Mouse (Mus musculus): ENCODE results near the gene Kremen1. TPM values are rescaled to one million over a fixed set of nuclear protein-coding genes. Genes with fewer than 3 reads are reported as not detected.
A peak's percentile ranks its signal among the peaks of the same experiment; 100 is the strongest.

Gene Kremen1
- total RNA-seq, 2 experiments from 2014 or later = 82.3 to 83.3 TPM

- no peak for DNase-seq
Measured at GRCm38 (mm10) chr11:5269846-5270461, 8.6 kb upstream of the Kremen1 start.

DNA sequence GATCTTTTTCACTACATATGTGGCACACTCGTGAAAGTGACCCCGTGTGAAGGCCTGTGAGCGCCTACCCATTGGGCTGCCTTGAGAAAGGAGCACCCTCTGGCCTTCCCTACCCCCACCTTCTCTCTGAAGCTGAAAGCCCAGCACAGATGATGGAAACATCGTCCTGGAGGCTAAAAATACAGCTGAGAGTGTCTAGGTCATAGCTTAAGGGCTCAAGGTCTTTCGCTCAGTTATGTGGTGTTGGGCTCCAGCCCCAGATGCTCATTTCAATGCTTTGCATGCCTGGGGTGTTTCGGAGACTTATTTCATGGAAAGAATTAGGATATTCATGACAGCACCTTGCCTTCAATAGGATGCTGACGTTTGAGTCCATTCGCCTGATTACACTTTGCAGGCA is 4.4 kb upstream of the Kremen1 start:
- peak in 1 of 2 experiments; percentile 55 for DNase-seq

- DNase-seq = no peak
Measured at GRCm38 (mm10) chr11:5263078-5263730, 1.8 kb upstream of the Kremen1 start.

- DNase-seq = peak; percentile 53 to 73
Measured at GRCm38 (mm10) chr11:5260942-5261459, 357 bp downstream of the Kremen1 start.

DNA sequence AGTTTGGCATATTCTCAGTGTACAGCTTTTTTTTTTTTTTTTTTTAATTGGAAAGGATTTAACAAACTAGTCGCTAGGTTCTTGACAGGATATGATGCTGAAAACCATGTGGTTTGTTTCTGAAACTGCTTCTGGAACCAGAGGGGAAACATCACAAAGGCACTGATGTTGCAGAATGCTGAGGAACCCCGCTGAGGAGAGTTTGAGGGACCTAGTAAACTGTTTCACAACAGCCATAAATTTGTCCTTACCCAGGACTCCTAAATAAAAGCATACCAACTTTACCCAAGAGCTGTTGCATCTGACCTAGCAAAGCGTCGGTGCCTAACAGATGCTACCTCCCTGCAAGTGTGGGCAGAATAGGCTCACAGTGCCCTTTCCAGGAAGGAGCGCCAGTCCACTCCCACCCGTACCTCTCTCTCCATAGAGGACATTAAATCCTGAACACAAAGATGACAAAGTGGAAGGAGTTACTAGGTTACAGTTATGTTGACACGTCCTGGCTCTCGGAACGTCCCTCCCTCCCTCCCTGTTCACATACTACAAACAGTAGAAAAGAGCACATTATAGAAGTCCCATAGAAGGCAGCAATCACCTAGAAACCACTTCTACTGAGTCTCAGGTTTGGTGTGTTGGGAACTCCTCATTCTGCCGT is 1.3 kb downstream of the Kremen1 start:
- DNase-seq = no peak

GRCm38 (mm10) chr11:5258036-5258435 is 3.3 kb downstream of the Kremen1 start:
- DNase-seq = no peak

- no peak for DNase-seq
Measured at GRCm38 (mm10) chr11:5257151-5257862, 4.1 kb downstream of the Kremen1 start.

DNA sequence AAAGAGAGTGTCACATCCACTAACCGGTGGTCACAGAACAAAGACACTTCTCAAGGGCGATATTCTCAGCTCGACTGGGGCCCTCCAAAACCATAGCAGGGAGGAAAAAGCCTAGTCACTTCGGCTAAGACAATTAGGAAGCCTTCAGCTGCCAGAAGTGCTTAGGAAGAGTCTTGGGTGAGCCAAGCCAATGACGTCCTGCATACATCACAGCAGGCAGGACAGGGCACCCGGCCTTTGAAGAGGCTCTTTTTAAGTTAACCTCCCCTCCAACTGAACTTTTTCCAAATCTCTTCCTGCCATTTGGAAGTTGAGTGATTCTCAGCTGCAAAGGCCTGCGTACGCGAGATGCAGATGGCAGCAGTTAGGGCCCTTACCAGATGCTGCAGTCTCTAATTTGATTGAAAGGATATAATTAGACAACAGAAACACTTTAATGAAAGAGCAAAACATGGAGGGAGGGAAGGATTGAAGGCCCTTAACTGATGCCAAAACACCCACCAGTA is 5.8 kb downstream of the Kremen1 start:
- no peak for DNase-seq

DNA sequence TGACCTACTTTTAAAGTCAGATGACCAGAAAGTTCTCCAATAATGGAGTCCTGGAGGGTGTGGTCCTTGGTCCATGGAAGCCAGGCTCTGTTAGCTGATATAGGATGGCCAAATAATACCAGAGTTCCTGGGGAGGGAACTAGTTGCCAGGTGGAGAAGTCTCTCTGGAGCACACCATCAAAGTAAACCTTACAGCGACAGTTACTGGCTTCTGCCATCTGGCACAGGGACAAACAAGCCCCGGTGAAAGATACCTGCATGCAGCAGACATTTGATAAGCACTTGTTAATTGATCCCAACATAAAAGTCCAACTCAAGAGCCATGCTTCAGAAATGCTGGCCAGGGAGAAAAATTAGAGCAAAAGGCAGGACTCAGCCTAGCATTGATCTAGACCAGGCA is 7.3 kb downstream of the Kremen1 start:
- DNase-seq = no peak

DNA sequence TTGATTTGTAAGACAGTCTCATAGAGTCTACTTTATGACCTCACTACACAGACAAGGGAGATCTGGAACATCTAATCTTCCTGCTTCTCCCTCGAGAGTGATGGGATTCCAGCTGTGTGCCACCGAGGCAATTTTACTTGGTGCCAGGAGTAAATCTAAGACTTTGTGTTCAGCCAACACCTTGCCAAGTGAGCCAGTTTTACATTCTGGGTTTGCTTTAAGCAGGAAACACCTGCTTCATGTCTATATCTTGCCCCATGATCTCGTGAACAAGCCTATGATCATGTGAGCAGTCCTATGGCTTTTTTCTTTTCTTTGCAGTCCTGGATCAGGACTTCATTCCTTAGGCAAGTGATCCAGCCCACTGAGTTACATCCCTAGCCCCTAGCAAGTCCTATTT is 7.8 kb downstream of the Kremen1 start:
- DNase-seq = no peak

GRCm38 (mm10) chr11:5252727-5253126 is 8.6 kb downstream of the Kremen1 start:
- DNase-seq = no peak

- DNase-seq = no peak
Measured at GRCm38 (mm10) chr11:5251112-5251511, 10.2 kb downstream of the Kremen1 start.

GRCm38 (mm10) chr11:5248200-5248599 is 13.2 kb downstream of the Kremen1 start:
- no peak for DNase-seq

GRCm38 (mm10) chr11:5245431-5245830 is 15.9 kb downstream of the Kremen1 start:
- no peak for DNase-seq

GRCm38 (mm10) chr11:5244749-5245130 is 16.6 kb downstream of the Kremen1 start:
- DNase-seq = peak; percentile 38 to 55

- DNase-seq = peak; percentile 75 to 84
Measured at GRCm38 (mm10) chr11:5243812-5244748, 17.3 kb downstream of the Kremen1 start.

- DNase-seq = no peak
Measured at GRCm38 (mm10) chr11:5243208-5243607, 18.1 kb downstream of the Kremen1 start.

GRCm38 (mm10) chr11:5242158-5242557 is 19.2 kb downstream of the Kremen1 start:
- no peak for DNase-seq

DNA sequence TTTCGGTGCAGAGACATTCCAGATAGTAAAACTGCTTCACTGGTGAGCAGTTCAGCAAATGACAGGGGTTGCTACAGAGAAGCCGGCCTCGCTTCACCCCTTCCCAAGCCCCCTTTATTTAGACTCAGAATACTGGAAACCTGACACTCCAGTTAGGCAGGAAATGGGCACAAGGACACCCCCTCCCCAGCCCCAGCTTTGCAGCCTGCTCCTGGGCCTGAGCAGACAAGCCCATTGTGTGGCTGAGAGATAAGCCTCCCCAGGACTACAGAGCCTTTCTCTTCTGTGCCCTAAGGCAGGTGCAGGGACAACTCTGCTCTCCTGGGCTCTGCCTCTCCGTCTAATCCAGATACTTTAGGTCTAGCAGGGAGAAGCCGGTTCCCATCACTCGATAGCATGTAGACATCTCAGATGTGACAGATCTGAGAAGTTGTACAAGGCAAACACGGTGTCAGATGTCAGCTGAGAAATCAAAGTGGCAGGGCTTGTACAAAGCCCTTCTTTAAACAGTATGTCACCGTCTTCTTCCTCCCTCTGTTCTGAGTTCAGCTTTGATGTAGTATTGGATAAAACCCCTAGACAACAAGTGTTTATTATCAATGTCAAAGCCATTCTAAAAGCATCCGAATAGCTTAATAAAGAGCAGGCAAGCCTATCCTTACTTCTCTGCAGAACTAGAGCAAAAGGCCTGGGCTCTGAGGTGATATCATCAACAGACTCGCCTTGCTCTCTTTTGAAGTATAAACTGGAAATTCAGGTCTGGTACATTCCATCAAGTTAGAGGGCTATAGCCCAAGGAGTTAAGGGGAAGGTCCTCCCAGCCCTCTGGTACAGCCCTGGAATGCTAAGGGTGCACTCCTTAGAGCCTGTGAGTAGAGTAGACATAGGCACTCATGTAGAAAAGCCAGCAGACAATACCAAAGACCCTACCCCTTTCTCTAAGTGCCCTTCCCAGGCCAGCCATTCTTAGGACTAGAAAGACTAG is 21.4 kb downstream of the Kremen1 start:
- no peak for DNase-seq

DNA sequence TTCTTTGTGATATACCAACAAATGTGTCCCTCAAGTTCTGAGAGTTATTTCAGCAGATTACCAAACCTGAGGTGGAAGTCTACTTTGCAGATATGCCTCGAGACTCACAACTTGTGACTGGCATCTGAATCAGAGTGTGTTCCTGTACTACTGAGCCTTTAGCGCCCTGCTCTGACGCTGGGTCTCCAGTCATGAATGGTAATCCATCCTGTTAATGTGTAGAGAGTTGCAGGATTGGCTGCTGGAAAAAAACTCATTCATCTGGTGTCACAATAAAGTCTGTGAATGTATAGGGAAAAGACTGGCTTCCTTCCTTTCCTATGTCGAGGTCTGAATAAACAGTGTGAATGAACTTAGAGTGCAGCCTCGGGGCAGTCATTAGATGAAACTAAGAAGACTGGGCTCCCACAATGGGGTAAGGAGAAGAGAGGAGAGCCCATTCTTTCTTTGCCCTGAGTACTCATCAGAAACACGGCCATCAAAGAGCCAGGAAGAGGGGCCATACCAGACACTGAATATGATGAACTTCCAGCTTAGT is 41.4 kb downstream of the Kremen1 start:
- DNase-seq = no peak

All from heart, adult 18-20 months (tissue).